27 mouse cellular contexts compared by ENCODE assay signal in genomic region chr7:63922571-63922970, GRCm38 (mm10). TPM values are rescaled to one million over a fixed set of nuclear protein-coding genes. Genes with fewer than 3 reads are reported as not detected.
A peak's percentile ranks its signal among the peaks of the same experiment; 100 is the strongest.
DNase-seq lines count a peak whose midpoint lies in the region; TF ChIP-seq lines count a peak whose summit lies in the region.
"Had no signal": no experiment of that assay in that cellular context is flagged by ENCODE, and none has a peak within 500 bp of the region (broad histone marks: within the 10 kb centered on the region; RNA-seq: fewer than 3 reads in every experiment).

No protein-coding gene starts in this region.

- TF ChIP-seq CTCF in left cerebral cortex, adult 2 months (IDR thresholded peaks at IDR 0.05), result no peak
- no peak for TF ChIP-seq CTCF in thymus, adult 2 months (IDR thresholded peaks at IDR 0.05; ENCODE audit: borderline replicate concordance, control insufficient read depth, extremely low read depth, insufficient read depth, low read length, poor library complexity)
- TF ChIP-seq CTCF in olfactory bulb, adult 2 months (IDR thresholded peaks at IDR 0.05; ENCODE audit: insufficient read depth, low read depth, low read length), result no peak

- DNase-seq in gastrocnemius, adult 18-20 months (ENCODE audit: low spot score), result peak; percentile 1
- DNase-seq in gastrocnemius, postnatal 10 days, result no peak
- no peak for DNase-seq in left cerebral cortex, adult 2 months (ENCODE audit: extremely low spot score in 1 of 2, low spot score in 2 of 2)
- DNase-seq in left cerebral cortex, postnatal 36 days (ENCODE audit: low spot score in 2 of 2), result no peak
- no peak for DNase-seq in thymus, adult 2 months
- no peak for DNase-seq in thymus, postnatal 36 days
- DNase-seq in lung, adult 18-20 months, result no peak
- DNase-seq: cerebellum, adult 9-11 months; heart, postnatal 10 days; layer of hippocampus, postnatal 36 days; right cerebral cortex, postnatal 25 days had no signal

- 0 out of 2 replicates have a peak, but pooled peaks cover 7% of the 10 kb centered on the region for H3K36me3 ChIP-seq in thymus, adult 2 months (ENCODE audit: control insufficient read depth, insufficient read depth, low read length)
- H3K36me3 ChIP-seq: embryonic facial prominence, embryonic 13.5 days; intestine, embryonic 15.5 days; limb, embryonic 15.5 days; neural tube, embryonic 12.5 days had no signal

- peaks cover 72% of the 10 kb centered on the region for H3K4me1 ChIP-seq in thymus, adult 2 months (replicated peaks; ENCODE audit: control insufficient read depth, insufficient read depth, low read length)
- peaks cover 63% of the 10 kb centered on the region for H3K4me1 ChIP-seq in olfactory bulb, adult 2 months (ENCODE audit: control insufficient read depth, insufficient read depth, low read length)

- WGBS in thymus, adult 2 months, result 64% methylated on average over 2 of the region's 2 CpGs
- 29% methylated on average over 2 of the region's 2 CpGs for WGBS in olfactory bulb, adult 2 months

- intact Hi-C loops in left cerebral cortex, adult 2 months (cut with DNase I), result no loop called here
- intact Hi-C loops in left cerebral cortex, postnatal 36 days (cut with DNase I), result no loop called here

- TF ChIP-seq POLR2A in thymus, adult 2 months (IDR thresholded peaks at IDR 0.05; ENCODE audit: control insufficient read depth, extremely low read depth, insufficient read depth, low read length, poor library complexity), result no peak
- TF ChIP-seq POLR2A in olfactory bulb, adult 2 months (IDR thresholded peaks at IDR 0.05; ENCODE audit: insufficient read depth, low read depth, low read length), result no peak

- H3K27me3 ChIP-seq in thymus, adult 2 months (ENCODE audit: control insufficient read depth, insufficient read depth, low read length), result no peaks in the 10 kb centered on the region
- H3K27me3 ChIP-seq: CH12.LX; embryonic facial prominence, embryonic 13.5 days; intestine, embryonic 15.5 days; limb, embryonic 15.5 days; midbrain, embryonic 12.5 days; neural tube, embryonic 12.5 days had no signal

- peak overlapping the region; percentile 95 for H3K27ac ChIP-seq in left cerebral cortex, adult 2 months
- H3K27ac ChIP-seq in thymus, adult 2 months (ENCODE audit: control insufficient read depth, insufficient read depth, low read length), result peak overlapping the region; percentile 46; the same call in 1 of the 2 replicates
- 0 out of 2 replicates have a peak overlapping the region, but pooled peaks have one; percentile 18 for H3K27ac ChIP-seq in olfactory bulb, adult 2 months (ENCODE audit: insufficient read depth, low read depth, low read length)
- H3K27ac ChIP-seq: embryonic facial prominence, embryonic 13.5 days; heart, embryonic 10.5 days; hindbrain, embryonic 14.5 days; intestine, embryonic 15.5 days; limb, embryonic 15.5 days; midbrain, embryonic 12.5 days; neural tube, embryonic 12.5 days had no signal

- H3K4me3 ChIP-seq in left cerebral cortex, adult 2 months, result no peak overlapping the region
- H3K4me3 ChIP-seq in thymus, adult 2 months (ENCODE audit: control insufficient read depth, insufficient read depth, low read length), result no peak overlapping the region
- no peak overlapping the region for H3K4me3 ChIP-seq in olfactory bulb, adult 2 months (ENCODE audit: insufficient read depth, low read depth, low read length)
- H3K4me3 ChIP-seq: embryonic facial prominence, embryonic 13.5 days; heart, embryonic 10.5 days; intestine, embryonic 15.5 days; limb, embryonic 15.5 days; midbrain, embryonic 12.5 days; neural tube, embryonic 12.5 days had no signal

RNA-seq across cellular contexts. Expression of gene E030018B13Rik, which starts 5.9 kb away (rescaled TPM):
- total RNA-seq in gastrocnemius, adult 18-20 months (2021), result not detected
- total RNA-seq in gastrocnemius, postnatal 10 days (2021), result not detected
- total RNA-seq in left cerebral cortex, adult 2 months (2021), result not detected
- not detected for total RNA-seq in left cerebral cortex, postnatal 36 days (2021)
- not detected in 2 replicates for polyA plus RNA-seq in thymus, adult 2 months (2012; rRNA removed)
- polyA plus RNA-seq in olfactory bulb, adult 2 months (2012; ENCODE audit: insufficient read depth, insufficient read length, low replicate concordance, missing spikeins), result not detected in 2 replicates
- total RNA-seq: adrenal gland, adult 18-20 months; CH12.LX; gastrocnemius, postnatal 4 days; heart, postnatal 10 days; layer of hippocampus, postnatal 36 days; left cerebral cortex, postnatal 25 days; monocyte, adult 5-6 weeks had no signal
- polyA plus RNA-seq: embryonic facial prominence, embryonic 13.5 days; forebrain, embryonic 14.5 days; hindbrain, embryonic 14.5 days; intestine, embryonic 15.5 days; kidney, embryonic 16.5 days; limb, embryonic 15.5 days; midbrain, embryonic 12.5 days; stomach, embryonic 16.5 days had no signal

RNA-seq across cellular contexts. Expression of gene Klf13, which starts 16.1 kb away (rescaled TPM):
- total RNA-seq in gastrocnemius, adult 18-20 months (2021), result 10 to 100 TPM; 33.3 to 55.3 TPM
- 10 to 100 TPM; 38.3 to 50.8 TPM for total RNA-seq in gastrocnemius, postnatal 10 days (2021)
- 100 to 1,000 TPM; 179 to 199 TPM for total RNA-seq in left cerebral cortex, adult 2 months (2021)
- total RNA-seq in left cerebral cortex, postnatal 36 days (2021), result 100 to 1,000 TPM; 168 to 175 TPM
- 172 and 234 TPM in 2 replicates for polyA plus RNA-seq in thymus, adult 2 months (2012; rRNA removed)
- polyA plus RNA-seq in olfactory bulb, adult 2 months (2012; ENCODE audit: insufficient read depth, insufficient read length, low replicate concordance, missing spikeins), result 47.4 and 143 TPM in 2 replicates

Comparison
In these comparisons a context has a peak if more than half of its experiments do, and no peak if none do; other contexts are left out.
1. H3K27ac ChIP-seq: peak in every context shown above with its lines; median percentile 95 in left cerebral cortex, adult 2 months; 46 in thymus, adult 2 months; 18 in olfactory bulb, adult 2 months.